Mouse (Mus musculus) c-Kit-positive CD71-positive TER-119-negative erythroid progenitor cells, embryonic 14.5 days (primary cell): ENCODE data around the gene Gm14698.
"Not testable (repeated sequence)": the region's sequence is repeated elsewhere in the genome, so short reads cannot be mapped to it uniquely, and the experiment has no call there.

Experiments
- DNase-seq: peaks from one replicate; pipeline ENCODE4 v3.0.0-alpha.2; 2013; ENCODE audit warnings: low read depth

Gm14698 gene

DNA sequence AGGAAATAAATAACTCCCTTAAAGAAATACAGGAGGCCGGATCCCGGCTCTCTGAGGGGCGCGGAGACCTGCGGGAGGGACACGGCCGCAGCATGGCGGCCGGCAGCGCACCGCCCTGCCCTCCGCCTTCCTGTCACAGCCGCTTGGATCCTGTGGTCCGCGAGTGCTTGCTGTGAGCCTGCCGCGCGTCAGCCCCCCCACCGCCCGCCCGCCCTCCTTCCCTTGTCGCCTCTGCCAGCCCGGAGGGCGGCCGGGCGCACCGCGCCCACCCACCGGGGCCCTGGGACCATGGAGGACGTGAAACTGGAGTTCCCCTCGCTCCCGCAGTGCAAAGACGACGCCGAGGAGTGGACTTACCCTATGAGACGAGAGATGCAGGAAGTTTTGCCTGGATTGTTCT, at the start of gene Gm14698:
Gene Gm14698 (plus strand): TSS at position 35 of the 400 bp plus-strand sequence.
- not testable (repeated sequence) for DNase-seq

DNA sequence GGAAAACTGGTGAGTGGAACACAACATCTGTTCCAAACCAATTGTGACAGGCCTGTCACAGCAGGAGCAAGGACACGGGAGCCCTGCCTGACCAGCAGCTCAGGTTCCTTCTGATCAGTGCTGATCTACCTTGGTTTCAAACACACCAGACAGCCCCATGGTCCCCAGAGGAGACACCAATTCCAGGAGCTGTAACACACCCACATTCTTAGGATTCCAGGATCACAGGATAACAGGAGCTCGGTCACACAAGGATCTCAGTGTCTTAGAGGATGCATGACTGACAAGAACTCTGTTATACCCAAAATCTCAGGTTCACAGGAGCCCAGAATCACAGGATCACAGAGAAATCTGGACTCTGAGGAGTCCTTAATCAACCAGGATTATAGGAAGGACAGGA, 444 bp upstream of the Gm14698 start:
- DNase-seq = not testable (repeated sequence)

DNA sequence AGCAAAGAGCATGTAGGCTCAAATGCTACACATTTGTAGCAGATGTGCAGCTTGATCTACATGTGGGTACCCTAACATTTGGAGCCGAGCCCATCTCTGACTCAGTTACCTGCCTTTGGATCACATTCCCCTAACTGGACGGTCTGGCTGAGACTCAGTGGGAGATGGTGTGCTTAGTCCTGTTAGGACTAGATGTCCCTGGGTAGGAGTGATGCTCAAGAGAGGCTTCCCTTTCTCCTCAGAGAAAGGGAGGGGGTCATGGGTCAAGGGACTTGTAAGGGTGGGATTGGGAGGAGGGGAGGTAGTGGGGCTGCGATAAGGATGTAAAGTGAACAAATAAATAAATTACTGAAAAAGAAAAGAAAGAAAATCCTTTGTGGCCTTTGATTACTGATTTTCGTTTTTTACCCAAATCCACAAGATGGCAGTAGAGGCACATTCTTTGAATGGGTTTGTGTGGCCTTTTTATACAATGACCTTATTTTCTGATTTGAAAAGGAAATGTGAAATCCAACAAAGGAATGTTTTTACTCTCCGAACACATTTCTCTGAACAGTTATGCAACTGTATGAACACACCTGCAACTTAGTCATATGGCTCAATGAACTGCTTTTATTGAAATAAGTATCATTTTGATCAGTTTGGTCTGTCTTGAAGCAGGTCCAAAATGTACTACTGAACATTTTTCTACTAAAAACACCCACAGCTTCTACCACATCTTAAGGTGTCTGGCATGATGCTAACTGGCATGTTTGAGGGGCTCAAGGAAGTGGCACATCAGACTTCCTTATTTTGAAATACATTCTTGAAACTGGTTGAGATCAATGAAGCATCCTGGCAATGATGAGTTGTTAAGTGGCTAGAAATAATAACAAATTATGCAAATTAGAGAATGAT, 18.9 kb downstream of the Gm14698 start:
- peak; percentile 0 for DNase-seq

DNA sequence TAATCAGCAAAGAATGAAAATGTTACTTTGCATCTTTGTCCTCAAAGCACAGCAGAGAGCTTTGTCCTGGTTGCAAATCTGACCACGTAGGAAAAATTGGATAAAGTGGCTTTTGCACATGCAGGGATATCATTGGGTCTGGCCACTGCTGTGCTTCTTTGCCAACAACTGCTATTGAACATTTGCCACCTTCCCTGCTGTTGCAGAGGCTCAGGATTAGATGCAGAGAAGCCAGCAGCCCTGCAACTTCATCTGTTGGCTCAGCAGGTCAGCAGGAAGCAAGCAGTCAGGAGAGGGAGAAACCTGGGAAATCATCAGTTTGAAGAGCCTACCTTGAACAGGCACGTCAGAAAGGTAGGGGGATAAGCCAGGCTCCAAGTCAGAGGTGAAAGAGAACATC, 44.3 kb downstream of the Gm14698 start:
- no peak for DNase-seq
